Mouse (Mus musculus): ENCODE results near the gene Sh3pxd2a.

- TF ChIP-seq EP300 (IDR thresholded peaks at IDR 0.05; ENCODE audit: low read depth) (no peak), CTCF (IDR thresholded peaks at IDR 0.05; ENCODE audit: low read depth) (no peak)
Observed at GRCm38 (mm10) chr19:47319061-47319460, 145.1 kb downstream of the Sh3pxd2a start.

Data from liver, postnatal 0 days (tissue).